Mouse (Mus musculus) retina, embryonic 14.5 days (tissue): Measurements from ENCODE around the gene Efhd2.

ENCODE experiments used
- DNase-seq: peaks from one replicate; pipeline ENCODE4 v3.0.0-alpha.2; 2015; ENCODE audit warnings: low spot score

Efhd2 gene

DNA sequence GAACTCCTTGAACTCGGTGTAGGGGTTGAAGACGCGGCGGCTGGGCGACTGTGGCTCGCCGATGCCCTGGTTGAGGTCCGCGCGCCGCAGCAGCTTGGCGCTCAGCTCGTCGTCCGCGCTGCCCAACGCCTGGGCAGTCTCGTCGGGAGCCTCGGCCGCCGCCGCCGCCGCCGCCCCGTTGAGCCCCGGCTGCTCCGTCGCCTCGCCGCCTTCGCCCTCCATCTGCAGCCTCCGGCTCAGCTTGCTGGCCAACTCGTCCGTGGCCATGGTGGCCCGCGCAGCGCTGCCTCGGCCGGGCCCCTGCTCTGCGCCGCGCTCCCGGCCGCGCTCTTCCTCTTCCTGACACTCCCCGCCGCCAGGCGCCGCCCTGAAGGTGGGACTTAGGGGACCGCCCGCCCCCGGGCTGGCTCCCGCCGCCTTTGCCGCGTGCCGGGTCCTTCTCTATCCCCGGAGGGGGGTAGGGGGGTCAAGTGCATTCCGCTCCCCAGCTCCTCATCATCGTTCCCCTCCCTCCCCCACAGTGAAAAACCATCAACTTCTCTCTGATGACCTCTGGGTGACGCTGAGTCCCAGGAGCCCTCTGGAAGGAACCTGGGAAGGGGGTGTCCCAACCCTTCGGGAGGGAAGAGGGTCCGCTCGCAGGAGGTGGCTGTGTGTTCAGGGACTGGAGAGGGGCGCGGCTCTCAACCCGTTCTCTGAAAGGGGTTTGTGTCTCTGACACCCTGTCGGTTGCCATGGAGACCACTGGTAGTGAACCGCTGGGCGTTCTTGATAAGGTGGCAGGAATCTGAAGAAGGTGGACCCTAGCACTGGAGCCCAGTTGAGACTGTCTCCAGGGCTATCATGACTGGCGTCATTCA is at the start of gene Efhd2:
Gene Efhd2 (minus strand): TSS at position 320 of the 860 bp plus-strand sequence.
- peak; percentile 77 for DNase-seq

- no peak for DNase-seq
Observed at GRCm38 (mm10) chr4:141923961-141924360, 49.2 kb upstream of the Efhd2 start.

- DNase-seq = peak; percentile 76
Observed at GRCm38 (mm10) chr4:141920391-141920790, 45.7 kb upstream of the Efhd2 start.

- DNase-seq = no peak
Observed at GRCm38 (mm10) chr4:141917735-141918419, 43.2 kb upstream of the Efhd2 start.

DNA sequence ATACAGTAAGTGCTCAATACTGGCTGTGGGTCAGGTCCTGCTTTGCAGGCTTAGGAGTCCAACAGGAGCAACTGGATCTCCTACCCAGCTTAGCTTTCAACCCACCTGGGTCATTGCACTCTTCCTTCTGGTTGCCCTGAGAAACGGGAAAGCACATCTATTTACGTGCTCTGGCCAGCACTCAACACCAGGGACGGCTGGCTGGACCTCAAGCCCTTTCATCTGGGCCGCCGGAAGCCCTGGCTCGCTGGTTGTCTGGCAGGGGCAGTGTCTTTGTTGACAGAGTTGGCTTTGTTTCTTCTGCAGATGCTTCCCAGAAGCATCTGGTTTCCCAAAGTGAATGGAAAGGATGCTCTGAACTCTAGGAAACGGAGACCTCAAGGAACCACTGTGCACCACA is 39.3 kb upstream of the Efhd2 start:
- DNase-seq = no peak

GRCm38 (mm10) chr4:141913201-141913993 is 38.7 kb upstream of the Efhd2 start:
- no peak for DNase-seq

GRCm38 (mm10) chr4:141904710-141905109 is 30.0 kb upstream of the Efhd2 start:
- no peak for DNase-seq

GRCm38 (mm10) chr4:141902479-141902858 is 27.7 kb upstream of the Efhd2 start:
- DNase-seq = no peak

DNA sequence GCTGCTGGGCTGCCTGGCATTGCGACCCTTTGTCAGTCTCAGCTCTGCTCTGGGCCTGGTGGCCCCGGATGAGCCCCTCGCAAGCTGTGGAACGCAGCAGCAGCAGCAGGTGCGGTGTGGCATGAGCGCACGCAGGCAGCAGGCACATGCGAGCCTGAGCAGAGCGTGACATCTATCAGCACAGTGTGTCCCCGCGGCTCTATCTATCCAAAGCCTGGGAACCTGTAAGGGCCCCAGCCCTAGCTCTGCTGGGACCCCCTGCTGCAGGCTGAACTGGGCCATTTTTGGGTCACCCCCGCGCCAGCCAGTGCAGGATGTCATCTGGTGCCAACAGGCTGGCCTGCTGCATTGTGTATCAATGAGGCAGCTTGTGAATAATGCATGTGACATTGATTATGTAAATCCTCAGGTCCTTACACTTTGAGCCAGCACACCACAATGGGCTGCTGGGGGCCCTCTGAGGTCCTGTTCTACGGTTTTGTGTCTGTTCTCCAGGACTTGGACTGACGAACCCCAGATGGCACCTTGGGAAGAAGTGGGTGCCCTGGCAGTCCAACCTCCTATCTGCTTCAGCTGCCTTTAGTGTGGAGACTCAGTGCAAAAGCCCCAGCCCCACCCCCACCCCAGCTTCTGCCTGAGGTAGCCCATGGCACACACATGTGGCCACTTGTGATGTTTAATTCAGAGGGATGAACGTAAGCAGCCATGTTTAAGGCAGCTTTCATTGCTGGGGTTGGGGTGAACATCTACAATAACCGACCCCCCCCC is 27.2 kb upstream of the Efhd2 start:
- DNase-seq = peak; percentile 55

GRCm38 (mm10) chr4:141900421-141900820 is 25.7 kb upstream of the Efhd2 start:
- no peak for DNase-seq

GRCm38 (mm10) chr4:141899936-141900335 is 25.2 kb upstream of the Efhd2 start:
- peak; percentile 34 for DNase-seq

DNA sequence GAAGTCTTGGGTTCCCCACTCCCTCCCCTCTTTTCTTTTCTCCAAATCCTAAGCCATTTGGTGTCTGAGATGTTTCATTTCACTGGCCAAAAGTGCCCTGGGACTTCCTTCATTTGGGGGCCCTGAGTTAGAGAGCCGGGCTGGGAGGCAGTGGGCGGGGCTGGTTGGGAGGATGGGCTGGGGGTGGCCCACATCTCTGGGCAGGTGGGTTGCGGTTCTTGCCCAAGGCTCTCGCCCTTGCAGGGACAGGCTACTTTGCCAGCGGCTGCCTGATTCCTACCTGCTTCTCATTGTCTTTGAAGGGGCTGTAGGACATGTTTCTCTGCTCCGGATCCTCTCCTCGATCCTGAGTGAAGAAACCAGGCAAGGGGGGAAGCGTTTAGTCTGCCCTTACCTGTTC is 24.2 kb upstream of the Efhd2 start:
- DNase-seq = no peak

DNA sequence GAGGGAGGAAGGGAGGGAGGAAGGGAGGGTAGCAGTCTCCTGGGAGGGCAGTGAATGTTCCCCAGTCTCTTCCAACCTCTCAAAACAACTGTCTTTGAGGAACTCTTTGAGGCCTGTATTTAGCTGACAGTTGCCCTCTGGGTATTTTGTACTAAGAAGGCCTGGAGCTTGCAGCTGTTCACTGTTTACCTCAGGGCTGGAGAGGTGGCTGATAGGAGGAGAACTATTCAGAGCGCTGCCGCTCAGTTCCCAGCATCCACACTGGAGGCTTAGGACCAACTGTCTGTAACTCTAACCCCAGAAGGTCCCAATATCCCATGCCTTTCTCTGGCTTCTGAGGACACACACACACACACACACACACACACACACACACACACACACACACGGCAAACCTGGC is 23.1 kb upstream of the Efhd2 start:
- DNase-seq = no peak

DNA sequence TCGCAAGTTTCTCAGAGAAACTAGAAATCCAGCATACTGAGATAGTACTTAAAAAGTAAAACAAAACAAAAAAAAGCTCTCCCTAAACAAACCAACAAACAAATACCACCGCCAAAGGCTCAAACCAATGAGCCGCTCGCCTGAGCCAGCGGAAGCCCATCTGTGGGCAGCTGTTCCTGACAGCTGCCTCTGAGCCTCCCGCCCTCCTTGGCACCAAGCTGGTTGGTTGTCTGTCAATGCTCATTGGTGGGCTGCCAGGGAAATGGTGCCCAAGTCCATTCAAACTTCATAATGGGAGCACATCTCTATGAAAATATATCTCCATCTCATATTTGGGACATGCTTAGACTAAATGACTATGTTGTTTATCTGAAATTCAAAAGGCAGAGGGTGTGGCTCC is 22.5 kb upstream of the Efhd2 start:
- no peak for DNase-seq

DNA sequence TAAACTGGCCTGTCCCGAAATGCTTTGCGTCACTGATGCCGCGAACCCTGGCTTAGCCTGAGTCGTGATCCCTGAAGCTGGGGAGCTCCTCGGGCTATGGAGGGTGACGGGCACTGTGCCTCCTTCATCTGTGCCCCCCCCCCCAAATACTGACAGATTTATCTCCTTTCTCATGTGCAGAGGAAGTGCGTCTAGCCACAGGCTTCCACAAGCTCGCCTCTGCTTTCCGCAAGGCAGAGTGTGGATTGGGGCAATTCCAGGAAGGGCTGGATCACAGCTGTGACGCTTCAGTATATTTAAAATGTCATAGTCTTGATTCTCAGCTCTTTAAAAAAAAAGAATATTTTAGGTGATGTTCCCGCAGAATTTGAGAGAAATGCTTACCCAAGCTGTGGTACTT is 21.1 kb upstream of the Efhd2 start:
- no peak for DNase-seq

DNA sequence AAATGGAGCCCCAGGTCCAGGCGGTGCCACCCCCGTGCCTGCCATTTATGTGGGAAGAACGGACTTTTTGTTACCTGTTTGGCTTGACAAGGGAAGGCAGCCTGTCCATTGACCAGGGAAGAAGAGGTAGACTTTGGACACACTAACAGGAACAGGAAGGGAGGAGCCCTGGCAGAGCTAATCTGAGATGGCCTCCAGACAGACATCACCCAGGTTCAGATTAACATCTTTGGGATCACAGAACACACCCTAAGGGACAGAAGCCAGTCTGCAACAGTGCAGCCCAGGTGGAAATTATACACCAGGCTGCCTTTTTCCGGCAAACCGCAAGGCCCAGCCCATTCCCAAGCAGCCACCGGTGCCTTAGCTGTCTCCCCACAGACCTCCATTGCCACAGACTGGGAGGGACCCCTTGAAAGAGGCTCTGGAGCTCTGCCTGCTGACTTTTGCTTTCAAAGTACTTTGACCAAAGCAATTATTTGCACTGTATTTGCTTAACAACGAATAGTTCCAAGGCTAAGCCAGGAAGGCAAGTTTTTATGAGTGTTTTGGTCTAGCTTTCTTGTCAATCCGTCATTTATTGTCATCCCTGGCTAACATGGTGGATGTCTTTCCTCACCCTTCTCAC is 18.6 kb upstream of the Efhd2 start:
- no peak for DNase-seq

GRCm38 (mm10) chr4:141886385-141886968 is 11.8 kb upstream of the Efhd2 start:
- DNase-seq = no peak

GRCm38 (mm10) chr4:141885451-141885850 is 10.7 kb upstream of the Efhd2 start:
- DNase-seq = no peak

- no peak for DNase-seq
Observed at GRCm38 (mm10) chr4:141882858-141883257, 8.1 kb upstream of the Efhd2 start.

- no peak for DNase-seq
Observed at GRCm38 (mm10) chr4:141881950-141882349, 7.2 kb upstream of the Efhd2 start.
